Mouse (Mus musculus): ENCODE measurements around the gene Afmid. TPM values are rescaled to one million over a fixed set of nuclear protein-coding genes. Genes with fewer than 3 reads are reported as not detected.

Afmid gene
- polyA plus RNA-seq, 1 experiment from 2014 or later, result 34.4 TPM

- 5% methylated on average over 19 of the region's 19 CpGs for WGBS (ENCODE audit: insufficient replicate concordance)
Observed at GRCm38 (mm10) chr11:117848271-117848984, 22.7 kb downstream of the Afmid start.

DNA sequence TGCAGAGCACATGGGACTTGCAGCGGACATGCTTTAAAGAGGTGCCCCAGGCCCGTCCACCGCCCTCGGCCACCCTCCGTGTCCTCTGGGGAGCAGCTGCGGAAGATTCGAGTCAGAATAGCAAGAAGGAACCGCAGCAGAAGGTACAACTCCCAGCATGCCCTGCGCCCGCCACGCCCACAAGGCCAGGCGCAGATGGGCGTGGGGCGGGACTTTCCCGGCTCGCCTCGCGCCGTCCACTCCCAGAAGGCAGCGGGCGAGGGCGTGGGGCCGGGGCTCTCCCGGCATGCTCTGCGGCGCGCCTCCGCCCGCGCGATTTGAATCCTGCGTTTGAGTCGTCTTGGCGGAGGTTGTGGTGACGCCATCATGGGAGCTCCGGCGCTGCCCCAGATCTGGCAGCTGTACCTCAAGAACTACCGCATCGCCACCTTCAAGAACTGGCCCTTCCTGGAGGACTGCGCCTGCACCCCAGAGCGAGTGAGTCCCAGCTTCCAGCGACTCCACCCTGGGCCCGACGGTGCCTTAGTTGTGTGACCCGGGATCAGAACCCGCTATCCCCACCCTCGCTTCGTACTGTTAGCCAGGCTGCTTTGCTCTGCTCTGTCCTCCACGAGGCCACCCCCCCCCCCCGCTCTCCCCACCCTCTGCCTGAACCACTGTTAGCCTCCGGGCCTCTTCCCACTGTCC, 23.4 kb downstream of the Afmid start, which contains the start of gene Birc5:
Birc5 (plus strand) TSS at position 267 of the 687 bp plus-strand sequence.
- Histone ChIP-seq H3K9ac (replicated peaks) (peak within 1 kb of the TSS; percentile 83), H3K4me2 (ENCODE audit: low read depth, low read length) (peak within 1 kb of the TSS; percentile 92), H3K36me3 (replicated peaks; ENCODE audit: insufficient read depth, low read length) (peaks cover 31% of the 10 kb centered on the region), H3K27me3 (ENCODE audit: insufficient read depth, low read length) (no peaks in the 10 kb centered on the region), H3K4me3 (ENCODE audit: low read depth, low read length) (peak within 1 kb of the TSS; percentile 65), H3K9me3 (ENCODE audit: low read length) (no peaks in the 10 kb centered on the region), H3K27ac (ENCODE audit: low read depth) (peak within 1 kb of the TSS; percentile 92), H3K4me1 (ENCODE audit: insufficient read depth) (peaks cover 33% of the 10 kb centered on the region)
- DNase-seq, result peak; percentile 99
- no peak for TF ChIP-seq CTCF (IDR thresholded peaks at IDR 0.05; ENCODE audit: low read depth)
- peak; percentile 47; the same call in 1 of the 2 replicates for TF ChIP-seq EP300 (IDR thresholded peaks at IDR 0.05; ENCODE audit: low read depth)
- 0% methylated on average over 51 of the region's 51 CpGs for WGBS (ENCODE audit: insufficient replicate concordance)
- peak; percentile 82 for ATAC-seq

More at GRCm38 (mm10) chr11:117848271-117848984, 22.7 kb downstream of the Afmid start:
- Histone ChIP-seq H3K36me3 (replicated peaks; ENCODE audit: insufficient read depth, low read length) (peaks cover 24% of the 10 kb centered on the region), H3K9ac (replicated peaks) (peak overlapping the region; percentile 83), H3K4me1 (ENCODE audit: insufficient read depth) (peaks cover 35% of the 10 kb centered on the region), H3K27me3 (ENCODE audit: insufficient read depth, low read length) (no peaks in the 10 kb centered on the region), H3K27ac (ENCODE audit: low read depth) (peak overlapping the region; percentile 92), H3K4me2 (ENCODE audit: low read depth, low read length) (peak overlapping the region; percentile 92), H3K4me3 (ENCODE audit: low read depth, low read length) (peak overlapping the region; percentile 65), H3K9me3 (ENCODE audit: low read length) (no peaks in the 10 kb centered on the region)
- TF ChIP-seq CTCF (IDR thresholded peaks at IDR 0.05; ENCODE audit: low read depth), result no peak
- TF ChIP-seq EP300 (IDR thresholded peaks at IDR 0.05; ENCODE audit: low read depth), result no peak
- ATAC-seq (peak; percentile 14), DNase-seq (no peak)

DNA sequence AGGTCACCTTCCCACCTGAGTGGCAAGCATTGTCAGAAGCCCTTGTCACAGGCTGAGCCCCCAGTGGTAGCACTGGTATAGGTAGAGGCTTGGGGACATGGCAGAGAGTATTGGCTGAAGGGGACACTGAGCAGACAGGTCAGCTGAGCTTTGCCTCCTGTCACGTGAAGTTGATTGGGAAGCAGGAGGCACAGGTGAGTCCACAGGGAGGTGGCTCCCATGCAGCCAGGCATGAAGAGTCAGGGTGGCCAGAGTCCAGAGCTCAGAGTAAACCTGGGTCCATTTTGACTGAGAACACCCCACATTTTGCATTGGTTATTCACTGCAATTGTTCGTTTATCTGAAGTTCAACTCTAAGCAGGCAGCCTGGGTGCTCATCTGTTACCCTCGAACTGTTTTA, 27.2 kb downstream of the Afmid start:
- Histone ChIP-seq H3K36me3 (replicated peaks; ENCODE audit: insufficient read depth, low read length) (peaks cover 62% of the 10 kb centered on the region), H3K4me1 (ENCODE audit: insufficient read depth) (peaks cover 16% of the 10 kb centered on the region), H3K9ac (replicated peaks) (no peak overlapping the region), H3K27ac (ENCODE audit: low read depth) (no peak overlapping the region), H3K4me2 (ENCODE audit: low read depth, low read length) (no peak overlapping the region), H3K27me3 (ENCODE audit: insufficient read depth, low read length) (no peaks in the 10 kb centered on the region), H3K9me3 (ENCODE audit: low read length) (no peaks in the 10 kb centered on the region), H3K4me3 (ENCODE audit: low read depth, low read length) (no peak overlapping the region)
- WGBS (ENCODE audit: insufficient replicate concordance), result 89% methylated on average over 3 of the region's 3 CpGs
- ATAC-seq (no peak), DNase-seq (no peak)
- TF ChIP-seq EP300 (IDR thresholded peaks at IDR 0.05; ENCODE audit: low read depth) (no peak), CTCF (IDR thresholded peaks at IDR 0.05; ENCODE audit: low read depth) (no peak)

DNA sequence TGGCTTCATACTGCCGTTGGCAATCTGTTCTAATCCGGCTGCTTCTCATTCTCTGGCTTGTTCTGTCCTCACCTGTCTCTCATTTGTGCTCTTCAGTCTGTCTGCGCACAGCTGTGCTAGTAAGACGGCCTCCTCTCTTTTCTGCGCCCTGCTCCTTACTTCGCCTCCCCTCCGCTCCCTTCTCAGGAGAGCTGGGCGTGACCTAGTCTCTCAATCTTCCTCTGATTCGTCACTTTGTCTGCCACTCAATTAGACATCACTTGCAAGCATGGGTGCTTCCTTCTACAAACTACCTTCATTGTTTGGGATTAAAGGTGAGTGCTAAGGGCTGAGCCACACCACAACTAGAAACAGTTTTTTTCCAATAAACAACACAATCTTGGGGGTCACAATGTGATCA, 28.5 kb downstream of the Afmid start:
- TF ChIP-seq EP300 (IDR thresholded peaks at IDR 0.05; ENCODE audit: low read depth), result no peak
- no peak for TF ChIP-seq CTCF (IDR thresholded peaks at IDR 0.05; ENCODE audit: low read depth)
- Histone ChIP-seq H3K9me3 (ENCODE audit: low read length) (no peaks in the 10 kb centered on the region), H3K9ac (replicated peaks) (no peak overlapping the region), H3K36me3 (replicated peaks; ENCODE audit: insufficient read depth, low read length) (peaks cover 62% of the 10 kb centered on the region), H3K27me3 (ENCODE audit: insufficient read depth, low read length) (no peaks in the 10 kb centered on the region), H3K4me1 (ENCODE audit: insufficient read depth) (peaks cover 8% of the 10 kb centered on the region), H3K4me2 (ENCODE audit: low read depth, low read length) (no peak overlapping the region), H3K27ac (ENCODE audit: low read depth) (no peak overlapping the region), H3K4me3 (ENCODE audit: low read depth, low read length) (no peak overlapping the region)
- no peak for DNase-seq
- no peak for ATAC-seq
- 94% methylated on average over 9 of the region's 9 CpGs for WGBS (ENCODE audit: insufficient replicate concordance)

- Histone ChIP-seq H3K27me3 (ENCODE audit: insufficient read depth, low read length) (peaks cover 8% of the 10 kb centered on the region), H3K4me1 (ENCODE audit: insufficient read depth) (peaks cover 6% of the 10 kb centered on the region), H3K27ac (ENCODE audit: low read depth) (no peak overlapping the region), H3K9me3 (ENCODE audit: low read length) (no peaks in the 10 kb centered on the region), H3K4me2 (ENCODE audit: low read depth, low read length) (no peak overlapping the region), H3K4me3 (ENCODE audit: low read depth, low read length) (no peak overlapping the region), H3K9ac (replicated peaks) (no peak overlapping the region), H3K36me3 (replicated peaks; ENCODE audit: insufficient read depth, low read length) (peaks cover 62% of the 10 kb centered on the region)
- DNase-seq (no peak), ATAC-seq (no peak)
- TF ChIP-seq EP300 (IDR thresholded peaks at IDR 0.05; ENCODE audit: low read depth), result no peak
- no peak for TF ChIP-seq CTCF (IDR thresholded peaks at IDR 0.05; ENCODE audit: low read depth)
- WGBS (ENCODE audit: insufficient replicate concordance), result 93% methylated on average over 5 of the region's 5 CpGs
Observed at GRCm38 (mm10) chr11:117855360-117855759, 29.6 kb downstream of the Afmid start.

DNA sequence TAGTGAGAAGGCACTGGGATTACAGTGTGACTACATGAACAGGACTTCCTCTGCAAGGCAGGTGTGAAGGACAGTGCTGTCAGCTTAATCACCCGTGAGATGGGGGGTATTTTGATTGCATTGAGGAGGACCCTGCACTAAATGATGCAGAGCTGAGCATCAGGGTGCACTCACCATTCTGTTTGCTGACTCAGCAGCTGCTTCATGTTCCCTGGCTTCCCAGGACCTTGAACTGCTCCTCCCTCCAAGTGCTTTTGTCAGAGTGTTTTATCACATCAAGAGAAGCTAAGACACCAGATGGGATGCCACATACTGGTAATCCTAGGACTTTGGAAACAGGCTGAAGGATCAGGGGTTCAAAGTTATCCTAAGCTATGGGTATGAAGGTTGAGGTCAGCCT, 30.3 kb downstream of the Afmid start:
- H3K9ac ChIP-seq (replicated peaks), result no peak overlapping the region
- peaks cover 60% of the 10 kb centered on the region for H3K36me3 ChIP-seq (replicated peaks; ENCODE audit: insufficient read depth, low read length)
- no peaks in the 10 kb centered on the region for H3K9me3 ChIP-seq (ENCODE audit: low read length)
- WGBS (ENCODE audit: insufficient replicate concordance), result 78% methylated on average over 1 of the region's 1 CpGs
- TF ChIP-seq EP300 (IDR thresholded peaks at IDR 0.05; ENCODE audit: low read depth) (no peak), CTCF (IDR thresholded peaks at IDR 0.05; ENCODE audit: low read depth) (no peak)
- H3K4me3 ChIP-seq (ENCODE audit: low read depth, low read length), result no peak overlapping the region
- 0 out of 2 replicates have a peak, but pooled peaks cover 2% of the 10 kb centered on the region for H3K4me1 ChIP-seq (ENCODE audit: insufficient read depth)
- no peak for DNase-seq
- no peak overlapping the region for H3K27ac ChIP-seq (ENCODE audit: low read depth)
- H3K4me2 ChIP-seq (ENCODE audit: low read depth, low read length), result no peak overlapping the region
- H3K27me3 ChIP-seq (ENCODE audit: insufficient read depth, low read length), result peaks cover 14% of the 10 kb centered on the region
- ATAC-seq, result no peak

Data from liver, postnatal 0 days (tissue).